Mouse (Mus musculus): Measurements from ENCODE around the gene Rcn1.

Rcn1 gene

GRCm38 (mm10) chr2:105394375-105394774 is 4.7 kb downstream of the Rcn1 start:
- DNase-seq (ENCODE audit: low spot score in 2 of 2): no peak

DNA sequence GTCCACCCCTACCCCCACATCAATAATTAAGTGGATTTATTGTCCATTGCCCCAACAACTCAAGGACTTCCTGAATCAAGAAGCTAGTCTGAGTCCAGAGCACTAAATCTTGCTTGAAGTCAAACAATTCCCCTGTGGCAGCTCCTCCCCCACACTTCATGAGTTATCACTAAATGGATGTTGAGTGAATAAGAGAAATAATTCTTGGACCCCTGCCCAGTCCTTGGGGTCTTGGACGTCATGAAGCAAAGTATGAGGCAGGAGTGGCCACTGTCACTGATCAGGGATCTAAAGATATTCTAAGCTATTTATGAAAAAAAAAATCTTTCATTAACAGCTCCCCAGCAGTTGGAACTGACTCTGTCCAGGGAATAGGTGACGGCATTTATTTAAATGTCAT is 6.6 kb downstream of the Rcn1 start:
- no peak for DNase-seq (ENCODE audit: low spot score in 2 of 2)

GRCm38 (mm10) chr2:105391414-105391784 is 7.7 kb downstream of the Rcn1 start:
- DNase-seq (ENCODE audit: low spot score in 2 of 2): no peak

GRCm38 (mm10) chr2:105390653-105391413 is 8.3 kb downstream of the Rcn1 start:
- no peak for DNase-seq (ENCODE audit: low spot score in 2 of 2)

DNA sequence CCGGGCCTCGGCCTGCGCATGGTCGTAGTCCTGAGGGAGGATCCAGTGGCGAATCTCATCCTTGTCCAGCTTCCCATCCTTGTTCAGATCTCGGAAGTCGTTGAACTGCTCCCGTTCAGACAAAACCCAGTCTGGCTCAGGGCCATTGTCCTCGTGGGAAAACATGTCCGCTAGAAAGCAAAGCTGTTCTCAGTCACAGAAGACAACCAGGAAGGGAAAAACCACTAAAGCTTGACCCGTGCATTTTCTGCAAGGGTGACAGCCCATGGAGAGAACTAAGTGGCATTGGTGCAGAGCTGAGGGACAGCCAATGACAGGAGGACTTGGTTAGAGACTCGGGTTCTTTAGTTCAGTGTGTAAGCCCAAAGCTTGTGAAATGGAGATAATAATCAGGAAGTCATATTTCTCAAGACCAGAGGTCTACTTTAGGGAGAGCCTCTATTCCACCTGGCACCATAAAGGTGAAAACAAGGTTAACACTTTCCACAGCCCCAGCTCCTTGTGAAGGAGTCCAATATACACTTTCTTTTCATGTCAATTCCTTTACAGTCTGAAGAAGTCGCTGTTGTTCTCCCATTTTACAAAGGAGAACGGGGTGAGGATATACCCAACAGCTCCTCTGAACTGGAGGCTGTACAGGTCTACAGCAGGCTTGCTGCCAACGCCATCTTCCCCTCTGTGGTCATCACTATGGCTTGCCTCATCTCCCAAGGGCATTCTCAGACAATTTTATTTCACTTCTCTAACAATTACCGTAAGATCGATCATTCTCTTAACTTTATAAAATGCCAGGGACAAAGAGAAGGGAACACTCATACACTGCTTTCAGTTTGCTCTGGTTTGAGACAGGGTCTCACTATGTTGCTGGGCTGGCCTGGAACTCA is 9.9 kb downstream of the Rcn1 start:
- no peak for DNase-seq (ENCODE audit: low spot score in 2 of 2)

DNA sequence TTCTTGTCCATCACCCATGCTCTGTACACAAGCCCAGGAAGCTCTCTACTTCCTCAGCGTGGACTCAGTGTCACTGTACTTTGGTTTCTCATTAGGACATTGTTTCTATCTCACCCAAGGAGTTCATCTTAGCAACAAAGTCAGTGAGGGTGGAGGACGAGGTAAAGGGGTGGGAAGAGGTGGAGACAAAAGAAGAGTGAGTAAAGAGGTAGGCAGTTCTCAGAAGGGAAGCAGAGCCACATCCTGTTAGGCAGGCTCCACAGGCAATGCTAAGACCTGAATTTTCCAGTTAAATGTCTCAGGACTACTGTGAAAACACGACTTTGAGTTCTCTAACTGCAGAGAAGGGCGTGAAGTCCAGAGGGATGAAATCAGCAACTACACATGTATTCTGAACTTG is 12.7 kb downstream of the Rcn1 start:
- DNase-seq (ENCODE audit: low spot score in 2 of 2): no peak

- DNase-seq (ENCODE audit: low spot score in 2 of 2): no peak
Measured at GRCm38 (mm10) chr2:105384998-105385397, 14.1 kb downstream of the Rcn1 start.

GRCm38 (mm10) chr2:105383063-105383462 is 16.1 kb downstream of the Rcn1 start:
- DNase-seq (ENCODE audit: low spot score in 2 of 2): no peak

- DNase-seq (ENCODE audit: low spot score in 2 of 2): no peak
Measured at GRCm38 (mm10) chr2:105380757-105381319, 18.3 kb downstream of the Rcn1 start.

- DNase-seq (ENCODE audit: low spot score in 2 of 2): no peak
Measured at GRCm38 (mm10) chr2:105379682-105380081, 19.4 kb downstream of the Rcn1 start.

- DNase-seq (ENCODE audit: low spot score in 2 of 2): no peak
Measured at GRCm38 (mm10) chr2:105375705-105376104, 23.4 kb downstream of the Rcn1 start.

- DNase-seq (ENCODE audit: low spot score in 2 of 2): no peak
Measured at GRCm38 (mm10) chr2:105375261-105375660, 23.9 kb downstream of the Rcn1 start.

- DNase-seq (ENCODE audit: low spot score in 2 of 2): no peak
Measured at GRCm38 (mm10) chr2:105373658-105374057, 25.5 kb downstream of the Rcn1 start.

DNA sequence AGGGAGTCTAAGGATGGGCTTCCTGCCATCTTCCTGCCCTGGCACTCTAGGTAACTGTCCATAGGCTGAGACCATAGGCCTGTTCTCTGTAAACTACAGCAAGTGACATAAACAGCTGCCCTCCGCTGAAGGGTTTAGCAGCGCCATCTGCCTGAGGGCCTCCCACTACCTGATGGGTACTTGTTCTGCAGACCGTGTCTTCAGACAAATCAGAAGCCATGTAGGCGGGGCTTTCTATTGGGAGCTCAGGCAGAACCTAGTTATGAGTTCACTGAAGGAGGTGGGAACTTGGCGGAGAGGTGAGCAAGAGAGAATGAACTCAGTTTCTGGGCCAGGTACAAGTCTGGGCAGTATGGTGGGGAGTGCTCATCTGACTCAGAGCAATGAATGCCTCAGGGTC is 26.4 kb downstream of the Rcn1 start:
- DNase-seq (ENCODE audit: low spot score in 2 of 2): no peak

GRCm38 (mm10) chr2:105372156-105372555 is 27.0 kb downstream of the Rcn1 start:
- no peak for DNase-seq (ENCODE audit: low spot score in 2 of 2)

- DNase-seq (ENCODE audit: low spot score in 2 of 2): no peak
Measured at GRCm38 (mm10) chr2:105370698-105371097, 28.4 kb downstream of the Rcn1 start.

DNA sequence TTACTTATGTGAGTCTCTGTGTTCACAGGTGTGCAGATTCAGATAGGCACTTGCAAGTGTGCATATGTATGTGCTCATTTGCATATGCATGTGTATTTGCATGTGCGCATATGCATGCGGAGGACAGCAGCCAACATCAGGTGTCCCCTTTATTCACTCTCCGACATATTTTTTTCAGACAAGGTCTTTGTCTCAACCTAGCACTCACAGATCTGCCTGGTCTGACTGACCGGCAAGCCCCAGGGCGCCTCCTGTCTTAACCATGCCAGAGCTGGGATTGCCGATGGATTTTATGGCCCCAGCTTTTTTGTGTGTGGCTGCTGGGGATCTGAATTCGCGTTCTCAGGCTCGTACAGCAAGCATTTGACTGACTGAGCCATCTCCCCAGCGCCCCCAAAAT is 28.9 kb downstream of the Rcn1 start:
- DNase-seq (ENCODE audit: low spot score in 2 of 2): no peak

GRCm38 (mm10) chr2:105367623-105368022 is 31.5 kb downstream of the Rcn1 start:
- DNase-seq (ENCODE audit: low spot score in 2 of 2): no peak

GRCm38 (mm10) chr2:105358040-105358439 is 41.1 kb downstream of the Rcn1 start:
- DNase-seq (ENCODE audit: low spot score in 2 of 2): no peak

GRCm38 (mm10) chr2:105356791-105357190 is 42.3 kb downstream of the Rcn1 start:
- no peak for DNase-seq (ENCODE audit: low spot score in 2 of 2)

GRCm38 (mm10) chr2:105348886-105349285 is 50.2 kb downstream of the Rcn1 start:
- no peak for DNase-seq (ENCODE audit: low spot score in 2 of 2)

- no peak for DNase-seq (ENCODE audit: low spot score in 2 of 2)
Measured at GRCm38 (mm10) chr2:105339993-105340392, 59.1 kb downstream of the Rcn1 start.
